Comparison of ENCODE assay signal across 8 mouse cellular contexts in genomic region chr7:142487341-142487859, GRCm38 (mm10). TPM values are rescaled to one million over a fixed set of nuclear protein-coding genes. Genes with fewer than 3 reads are reported as not detected.
DNase-seq lines count a peak whose midpoint lies in the region; ATAC-seq and TF ChIP-seq lines count a peak whose summit lies in the region.

No protein-coding gene starts in this region.

- peak; percentile 72 for ATAC-seq in forebrain, embryonic 11.5 days (replicated peaks; ENCODE audit: low FRiP score)
- ATAC-seq in intestine, embryonic 15.5 days: peak; percentile 69
- peak; percentile 77 for ATAC-seq in limb, embryonic 15.5 days (ENCODE audit: insufficient number of reproducible peaks, low FRiP score, low TSS enrichment, low read depth)
- peak; percentile 78 for ATAC-seq in neural tube, embryonic 14.5 days (ENCODE audit: low read depth)

- H3K9me3 ChIP-seq in ES-E14 (ENCODE audit: control insufficient read depth, insufficient read depth, low read depth, low read length): no peaks in the 10 kb centered on the region
- H3K9me3 ChIP-seq in forebrain, embryonic 11.5 days (ENCODE audit: control insufficient read depth, low read length): no peaks in the 10 kb centered on the region
- no peaks in the 10 kb centered on the region for H3K9me3 ChIP-seq in intestine, embryonic 15.5 days
- H3K9me3 ChIP-seq in limb, embryonic 15.5 days: no peaks in the 10 kb centered on the region
- no peaks in the 10 kb centered on the region for H3K9me3 ChIP-seq in neural tube, embryonic 14.5 days (ENCODE audit: control insufficient read depth, low read length)

- WGBS in forebrain, embryonic 11.5 days: 18% methylated on average over 9 of the region's 9 CpGs
- WGBS in intestine, embryonic 15.5 days: 18% methylated on average over 9 of the region's 9 CpGs
- 11% methylated on average over 9 of the region's 9 CpGs for WGBS in limb, embryonic 15.5 days
- WGBS in neural tube, embryonic 14.5 days: 5% methylated on average over 9 of the region's 9 CpGs

- no peak overlapping the region for H3K27ac ChIP-seq in ES-E14 (ENCODE audit: insufficient read depth, low read depth, low read length, poor library complexity, severe bottlenecking)
- H3K27ac ChIP-seq in forebrain, embryonic 11.5 days (ENCODE audit: low read depth, low read length): no peak overlapping the region
- peak overlapping the region; percentile 96 for H3K27ac ChIP-seq in intestine, embryonic 15.5 days
- H3K27ac ChIP-seq in limb, embryonic 15.5 days: peak overlapping the region; percentile 97
- peak overlapping the region; percentile 31; the same call in 1 of the 2 replicates for H3K27ac ChIP-seq in neural tube, embryonic 14.5 days (ENCODE audit: low read depth, low read length)

- no peaks in the 10 kb centered on the region for H3K27me3 ChIP-seq in forebrain, embryonic 11.5 days (ENCODE audit: control insufficient read depth, insufficient read depth, low read length)
- no peaks in the 10 kb centered on the region for H3K27me3 ChIP-seq in intestine, embryonic 15.5 days (replicated peaks)
- H3K27me3 ChIP-seq in limb, embryonic 15.5 days: no peaks in the 10 kb centered on the region
- no peaks in the 10 kb centered on the region for H3K27me3 ChIP-seq in neural tube, embryonic 14.5 days (ENCODE audit: control insufficient read depth, insufficient read depth, low read length)

- no peak overlapping the region for H3K9ac ChIP-seq in ES-E14 (ENCODE audit: insufficient read depth, low read depth, low read length, poor library complexity, severe bottlenecking)
- H3K9ac ChIP-seq in forebrain, embryonic 11.5 days (ENCODE audit: low read length): peak overlapping the region; percentile 24; the same call in 1 of the 2 replicates
- H3K9ac ChIP-seq in intestine, embryonic 15.5 days: peak overlapping the region; percentile 28; the same call in 1 of the 2 replicates
- H3K9ac ChIP-seq in limb, embryonic 15.5 days: no peak overlapping the region
- H3K9ac ChIP-seq in neural tube, embryonic 14.5 days (replicated peaks; ENCODE audit: low read depth, low read length): no peak overlapping the region

- H3K4me2 ChIP-seq in forebrain, embryonic 11.5 days (ENCODE audit: low read depth, low read length, severe bottlenecking): 0 out of 2 replicates have a peak overlapping the region, but pooled peaks have one; percentile 18
- peak overlapping the region; percentile 30; the same call in 1 of the 2 replicates for H3K4me2 ChIP-seq in intestine, embryonic 15.5 days (replicated peaks)
- peak overlapping the region; percentile 10; the same call in 1 of the 2 replicates for H3K4me2 ChIP-seq in limb, embryonic 15.5 days
- 0 out of 2 replicates have a peak overlapping the region, but pooled peaks have one; percentile 19 for H3K4me2 ChIP-seq in neural tube, embryonic 14.5 days (ENCODE audit: low read depth, low read length)

- peak; percentile 34 for DNase-seq in adrenal gland, adult 2 months
- DNase-seq in adrenal gland, adult 8-10 months: no peak
- no peak for DNase-seq in ES-E14 (ENCODE audit: low read depth, low spot score)
- peak; percentile 78 for DNase-seq in forebrain, embryonic 11.5 days (ENCODE audit: low spot score)
- DNase-seq in spleen, postnatal 10 days (ENCODE audit: low spot score in 2 of 2): no peak

- in situ Hi-C loops in ES-E14 (cut with MboI; ENCODE audit: low sequenced_read_pairs in 2 of 2, unreplicated experiment in 2 of 2): no loop called here

- no peaks in the 10 kb centered on the region for H3K36me3 ChIP-seq in ES-E14 (ENCODE audit: control insufficient read depth, insufficient read depth, low read length, poor library complexity, severe bottlenecking)
- no peaks in the 10 kb centered on the region for H3K36me3 ChIP-seq in forebrain, embryonic 11.5 days (ENCODE audit: control insufficient read depth, insufficient read depth, low read length)
- H3K36me3 ChIP-seq in intestine, embryonic 15.5 days: peaks cover 36% of the 10 kb centered on the region
- H3K36me3 ChIP-seq in limb, embryonic 15.5 days: peaks cover 37% of the 10 kb centered on the region
- no peaks in the 10 kb centered on the region for H3K36me3 ChIP-seq in neural tube, embryonic 14.5 days (ENCODE audit: control insufficient read depth, insufficient read depth, low read length)

- H3K4me1 ChIP-seq in ES-E14 (ENCODE audit: control insufficient read depth in 2 of 2, insufficient read depth in 2 of 2, low read length in 2 of 2, poor library complexity in 1 of 2): peaks cover 2 to 9% of the 10 kb centered on the region in 2 experiments; a peak in 2 of 4 replicates
- H3K4me1 ChIP-seq in forebrain, embryonic 11.5 days (replicated peaks; ENCODE audit: control insufficient read depth, insufficient read depth, low read length): peaks cover 14% of the 10 kb centered on the region; the same call in 1 of the 2 replicates
- peaks cover 46% of the 10 kb centered on the region for H3K4me1 ChIP-seq in intestine, embryonic 15.5 days (replicated peaks)
- H3K4me1 ChIP-seq in limb, embryonic 15.5 days: peaks cover 67% of the 10 kb centered on the region
- H3K4me1 ChIP-seq in neural tube, embryonic 14.5 days (ENCODE audit: control insufficient read depth, insufficient read depth, low read length): peaks cover 8% of the 10 kb centered on the region

- no peak overlapping the region for H3K4me3 ChIP-seq in ES-E14 (ENCODE audit: insufficient read depth in 1 of 2, low read depth in 1 of 2, low read length in 2 of 2, poor library complexity in 1 of 2, severe bottlenecking in 1 of 2)
- H3K4me3 ChIP-seq in forebrain, embryonic 11.5 days (ENCODE audit: low read depth, low read length): no peak overlapping the region
- no peak overlapping the region for H3K4me3 ChIP-seq in intestine, embryonic 15.5 days (replicated peaks)
- no peak overlapping the region for H3K4me3 ChIP-seq in limb, embryonic 15.5 days
- no peak overlapping the region for H3K4me3 ChIP-seq in neural tube, embryonic 14.5 days (ENCODE audit: low read depth, low read length)

TF ChIP-seq in ES-E14, 5 proteins besides CTCF, POLR2A, EP300 and RAD21 (continues in another document):
- TF ChIP-seq ZC3H11A (IDR thresholded peaks at IDR 0.05; ENCODE audit: borderline replicate concordance, low read depth, low read length): 0 out of 2 replicates have a peak, but pooled peaks have one; percentile 14
- no peak for TF ChIP-seq MAFK (IDR thresholded peaks at IDR 0.05; ENCODE audit: insufficient read depth, low read depth, low read length)
- TF ChIP-seq ZNF384 (IDR thresholded peaks at IDR 0.05; ENCODE audit: low read depth, low read length): no peak

RNA-seq across cellular contexts. Expression of gene Tnnt3, which starts 11.2 kb away (rescaled TPM):
- total RNA-seq in adrenal gland, adult 2 months (2021): not detected
- polyA plus RNA-seq in adrenal gland, adult 2 months (2012; rRNA removed): 0.52 TPM in 1 of 2 replicates, not detected in the other
- total RNA-seq in adrenal gland, adult 8-10 months (2022): 1 to 10 TPM in 3 of 4 experiments, not detected in 1; 1.1 to 1.5 (median 1.3) TPM
- 1.3 and 6.4 TPM in 2 replicates for total RNA-seq in ES-E14 (2012; rRNA removed)
- 1.00 and 1.0 TPM in 2 replicates for polyA plus RNA-seq in forebrain, embryonic 11.5 days (2014; fragmentation: Nextera tagmentation; extraction: Ambion mirVana)
- 1.4 and 4.3 TPM in 2 replicates for polyA plus RNA-seq in intestine, embryonic 15.5 days (2015; fragmentation: Nextera tagmentation; extraction: Ambion mirVana)
- polyA plus RNA-seq in limb, embryonic 15.5 days (2015; fragmentation: Nextera tagmentation; extraction: Ambion mirVana): 154 and 517 TPM in 2 replicates
- 2.3 and 4.8 TPM in 2 replicates for polyA plus RNA-seq in neural tube, embryonic 14.5 days (2014; fragmentation: Nextera tagmentation; extraction: Ambion mirVana)

RNA-seq across cellular contexts. Expression of gene Lsp1, which starts 26.8 kb away (rescaled TPM):
- total RNA-seq in adrenal gland, adult 2 months (2021): 10 to 100 TPM; 20.9 to 28.7 TPM
- 22.2 and 25.1 TPM in 2 replicates for polyA plus RNA-seq in adrenal gland, adult 2 months (2012; rRNA removed)
- total RNA-seq in adrenal gland, adult 8-10 months (2022): 10 to 100 TPM; 18.1 to 31.9 (median 21.4) TPM
- 3.6 and 13.7 TPM in 2 replicates for total RNA-seq in ES-E14 (2012; rRNA removed)
- polyA plus RNA-seq in forebrain, embryonic 11.5 days (2014; fragmentation: Nextera tagmentation; extraction: Ambion mirVana): 8.7 and 9.8 TPM in 2 replicates
- 130 and 145 TPM in 2 replicates for polyA plus RNA-seq in intestine, embryonic 15.5 days (2015; fragmentation: Nextera tagmentation; extraction: Ambion mirVana)
- polyA plus RNA-seq in limb, embryonic 15.5 days (2015; fragmentation: Nextera tagmentation; extraction: Ambion mirVana): 57.3 and 63.3 TPM in 2 replicates
- polyA plus RNA-seq in neural tube, embryonic 14.5 days (2014; fragmentation: Nextera tagmentation; extraction: Ambion mirVana): 3.9 and 5.6 TPM in 2 replicates

RNA-seq across cellular contexts. Expression of gene Mrpl23, which starts 45.1 kb away (rescaled TPM):
- total RNA-seq in adrenal gland, adult 2 months (2021): 1 to 10 TPM; 2.2 to 8.0 TPM
- 6.9 and 7.6 TPM in 2 replicates for polyA plus RNA-seq in adrenal gland, adult 2 months (2012; rRNA removed)
- 10 to 100 TPM in 1 of 4 experiments, 1 to 10 TPM in 3; 2.2 to 13.7 (median 4.8) TPM for total RNA-seq in adrenal gland, adult 8-10 months (2022)
- total RNA-seq in ES-E14 (2012; rRNA removed): 45.6 and 49.1 TPM in 2 replicates
- 18.3 and 18.7 TPM in 2 replicates for polyA plus RNA-seq in forebrain, embryonic 11.5 days (2014; fragmentation: Nextera tagmentation; extraction: Ambion mirVana)
- polyA plus RNA-seq in intestine, embryonic 15.5 days (2015; fragmentation: Nextera tagmentation; extraction: Ambion mirVana): 44.9 and 57.4 TPM in 2 replicates
- polyA plus RNA-seq in limb, embryonic 15.5 days (2015; fragmentation: Nextera tagmentation; extraction: Ambion mirVana): 28.8 and 30.5 TPM in 2 replicates
- 16.0 and 21.4 TPM in 2 replicates for polyA plus RNA-seq in neural tube, embryonic 14.5 days (2014; fragmentation: Nextera tagmentation; extraction: Ambion mirVana)

RNA-seq across cellular contexts. Expression of gene Tnni2, which starts 45.8 kb away (rescaled TPM):
- total RNA-seq in adrenal gland, adult 2 months (2021): under 1 TPM; 0.62 to 0.63 TPM
- 0.15 TPM in 1 of 2 replicates, not detected in the other for polyA plus RNA-seq in adrenal gland, adult 2 months (2012; rRNA removed)
- 1 to 10 TPM in 1 of 4 experiments, under 1 TPM in 3; 0.43 to 1.1 (median 0.85) TPM for total RNA-seq in adrenal gland, adult 8-10 months (2022)
- 1.6 and 3.7 TPM in 2 replicates for total RNA-seq in ES-E14 (2012; rRNA removed)
- polyA plus RNA-seq in forebrain, embryonic 11.5 days (2014; fragmentation: Nextera tagmentation; extraction: Ambion mirVana): 1.3 TPM in 1 of 2 replicates, not detected in the other
- polyA plus RNA-seq in intestine, embryonic 15.5 days (2015; fragmentation: Nextera tagmentation; extraction: Ambion mirVana): 4.8 and 4.9 TPM in 2 replicates
- 136 and 529 TPM in 2 replicates for polyA plus RNA-seq in limb, embryonic 15.5 days (2015; fragmentation: Nextera tagmentation; extraction: Ambion mirVana)
- polyA plus RNA-seq in neural tube, embryonic 14.5 days (2014; fragmentation: Nextera tagmentation; extraction: Ambion mirVana): 1.4 and 4.3 TPM in 2 replicates

RNA-seq across cellular contexts. Expression of gene Syt8, which starts 52.8 kb away (rescaled TPM):
- not detected for total RNA-seq in adrenal gland, adult 2 months (2021)
- 0.16 and 0.20 TPM in 2 replicates for polyA plus RNA-seq in adrenal gland, adult 2 months (2012; rRNA removed)
- 1 to 10 TPM in 1 of 4 experiments, not detected in 3; 1.2 TPM for total RNA-seq in adrenal gland, adult 8-10 months (2022)
- total RNA-seq in ES-E14 (2012; rRNA removed): 0.42 and 0.94 TPM in 2 replicates
- polyA plus RNA-seq in forebrain, embryonic 11.5 days (2014; fragmentation: Nextera tagmentation; extraction: Ambion mirVana): not detected in 2 replicates
- polyA plus RNA-seq in intestine, embryonic 15.5 days (2015; fragmentation: Nextera tagmentation; extraction: Ambion mirVana): 5.4 and 5.6 TPM in 2 replicates
- polyA plus RNA-seq in limb, embryonic 15.5 days (2015; fragmentation: Nextera tagmentation; extraction: Ambion mirVana): 6.3 and 6.7 TPM in 2 replicates
- polyA plus RNA-seq in neural tube, embryonic 14.5 days (2014; fragmentation: Nextera tagmentation; extraction: Ambion mirVana): not detected in 2 replicates

Comparison
In these comparisons a context has a peak if more than half of its experiments do, and no peak if none do; other contexts are left out.
1. DNase-seq: peak in adrenal gland, adult 2 months (single experiment) and forebrain, embryonic 11.5 days (single experiment); none in adrenal gland, adult 8-10 months (single experiment), ES-E14 (single experiment) and spleen, postnatal 10 days (0 of 2).
2. H3K27ac ChIP-seq: peak in intestine, embryonic 15.5 days (single experiment), limb, embryonic 15.5 days (single experiment) and neural tube, embryonic 14.5 days (single experiment); none in ES-E14 (single experiment) and forebrain, embryonic 11.5 days (single experiment).
3. H3K9ac ChIP-seq: peak in forebrain, embryonic 11.5 days (single experiment) and intestine, embryonic 15.5 days (single experiment); none in ES-E14 (single experiment), limb, embryonic 15.5 days (single experiment) and neural tube, embryonic 14.5 days (single experiment).
4. RNA of gene Tnnt3, which starts 11.2 kb away (polyA plus RNA-seq): 154 to 517 TPM in limb, embryonic 15.5 days; 2.3 to 4.8 TPM in neural tube, embryonic 14.5 days, 1.4 to 4.3 TPM in intestine, embryonic 15.5 days, 1.00 to 1.0 TPM in forebrain, embryonic 11.5 days and 0.52 TPM in adrenal gland, adult 2 months; every median in the first group is over 10 times any median in the second.
5. Peak in every context shown above with its lines, with median percentiles within 50 percentile points of each other: ATAC-seq and H3K4me2 ChIP-seq.